Mouse (Mus musculus) hindbrain, embryonic 14.5 days (tissue): ENCODE measurements around the gene 2010003K11Rik. TPM values are rescaled to one million over a fixed set of nuclear protein-coding genes. Genes with fewer than 3 reads are reported as not detected.

Source experiments
- ATAC-seq: fragments of 200-750 bp; cut with Nextera tagmentation; 2 replicates; pipeline ENCODE4 v1.8.0; 2017; ENCODE audit warnings: moderate number of reproducible peaks, mild to moderate bottlenecking, moderate TSS enrichment, moderate library complexity; ENCODE audit not compliant: low FRiP score
- DNase-seq: peaks from one replicate; pipeline ENCODE4 v3.0.0-alpha.2; 2015; ENCODE audit warnings: low spot score
- H3K27ac ChIP-seq: fragments of 300-500 bp; sonication (generic); 2 replicates; pipeline ENCODE4 v1.5.1; 2014; ENCODE audit warnings: mild to moderate bottlenecking, moderate library complexity
- H3K27me3 ChIP-seq: fragments of 300-500 bp; sonication (generic); 2 replicates; pipeline ENCODE4 v1.6.1; 2014; ENCODE audit warnings: mild to moderate bottlenecking, low read length, mixed read lengths; ENCODE audit not compliant: control insufficient read depth, insufficient read depth
- H3K36me3 ChIP-seq: fragments of 300-500 bp; sonication (generic); replicated peaks from 2 replicates; pipeline ENCODE4 v1.6.1; 2014; ENCODE audit not compliant: control insufficient read depth, insufficient read depth
- H3K4me1 ChIP-seq: fragments of 300-500 bp; sonication (generic); replicated peaks from 2 replicates; pipeline ENCODE4 v1.6.1; 2014; ENCODE audit warnings: antibody characterized with exemption, low read length, mixed read lengths; ENCODE audit not compliant: control insufficient read depth, insufficient read depth
- H3K4me2 ChIP-seq: fragments of 300-500 bp; sonication (generic); replicated peaks from 2 replicates; pipeline ENCODE4 v1.6.1; 2014; ENCODE audit warnings: mild to moderate bottlenecking, moderate library complexity
- H3K4me3 ChIP-seq: fragments of 300-500 bp; sonication (generic); replicated peaks from 2 replicates; pipeline ENCODE4 v1.5.1; 2014; ENCODE audit warnings: mild to moderate bottlenecking, low read length
- H3K9ac ChIP-seq: fragments of 300-500 bp; sonication (generic); 2 replicates; pipeline ENCODE4 v1.6.1; 2014
- H3K9me3 ChIP-seq: fragments of 300-500 bp; sonication (generic); 2 replicates; pipeline ENCODE4 v1.6.1; 2016; ENCODE audit warnings: low read length; ENCODE audit not compliant: control insufficient read depth
- WGBS: fragments of 180-500 bp; shearing (Covaris S2); extraction: QIAGEN DNeasy Blood & Tissue Kit; methylation state at CpG from one replicate; pipeline ENCODE4 v1.1.7; 2014; 5-methylcytosine and 5-hydroxymethylcytosine counted together
- polyA plus RNA-seq: library from polyadenylated mRNA; unstranded; fragments of >200 nt; fragmentation: Nextera tagmentation; extraction: Ambion mirVana; gene quantifications from 2 replicates; pipeline ENCODE4 v1.2.1, GENCODE M21; 2014

2010003K11Rik gene
- polyA plus RNA-seq, 1 experiment from 2014 or later, result not detected

DNA sequence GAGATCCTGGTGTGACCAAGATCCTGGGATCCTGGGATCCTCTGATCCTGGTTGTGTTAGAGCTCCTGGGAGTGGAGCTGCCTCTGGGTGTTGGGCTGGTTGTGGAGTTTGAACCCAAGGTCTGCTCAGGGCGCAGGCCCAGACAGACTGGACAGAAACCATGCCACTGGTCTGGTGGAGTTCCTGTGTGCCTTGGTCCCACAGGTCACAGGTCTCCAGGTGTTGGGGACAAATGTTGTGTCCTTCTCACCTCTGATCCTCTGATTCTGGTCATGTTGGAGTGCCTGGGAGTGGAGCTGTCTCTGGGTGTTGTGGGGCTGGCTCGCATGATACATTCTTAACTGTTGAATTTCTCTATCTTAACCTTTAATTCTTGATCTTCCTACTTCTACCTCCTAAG lies 36.3 kb upstream of the 2010003K11Rik start:
- no peak overlapping the region for H3K9ac ChIP-seq
- no peak overlapping the region for H3K4me2 ChIP-seq
- no peaks in the 10 kb centered on the region for H3K4me1 ChIP-seq
- DNase-seq (no peak), ATAC-seq (no peak)
- no peak overlapping the region for H3K4me3 ChIP-seq
- no peak overlapping the region for H3K27ac ChIP-seq
- H3K27me3 ChIP-seq, result no peaks in the 10 kb centered on the region
- no peaks in the 10 kb centered on the region for H3K9me3 ChIP-seq
- no peaks in the 10 kb centered on the region for H3K36me3 ChIP-seq
- 91% methylated on average over 2 of the region's 2 CpGs for WGBS

DNA sequence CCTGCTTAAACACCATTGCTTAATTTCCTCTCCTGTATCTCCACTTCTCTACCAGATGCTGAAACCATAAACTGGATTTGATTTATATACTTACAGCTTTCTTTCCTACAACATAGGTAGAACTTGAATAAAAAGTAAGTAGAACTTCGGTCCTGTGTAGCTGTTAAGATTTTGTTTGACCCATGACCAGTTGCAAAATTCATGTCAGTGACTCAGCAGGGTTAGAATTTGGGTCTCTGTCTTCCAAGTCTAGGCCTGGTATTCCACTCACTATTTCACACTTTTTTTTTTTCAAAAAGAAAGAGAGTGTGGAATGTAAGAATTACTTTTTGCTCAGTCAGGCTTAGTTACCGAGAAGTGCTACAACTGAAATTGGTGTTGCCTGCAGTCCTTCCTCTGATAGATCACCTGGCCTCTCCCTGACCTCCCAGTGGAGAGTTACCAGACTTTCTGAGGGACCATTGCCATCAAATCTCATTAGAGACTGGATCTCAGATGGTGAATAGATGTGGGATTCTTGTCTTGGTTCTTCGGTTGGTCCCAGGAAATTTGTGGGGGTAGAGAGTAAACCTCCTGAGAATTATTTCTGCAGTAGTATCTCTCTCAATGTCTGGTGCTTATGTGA lies 23.2 kb upstream of the 2010003K11Rik start:
- WGBS, result 88% methylated on average over 3 of the region's 3 CpGs
- H3K4me1 ChIP-seq, result no peaks in the 10 kb centered on the region
- no peaks in the 10 kb centered on the region for H3K9me3 ChIP-seq
- no peak overlapping the region for H3K9ac ChIP-seq
- ATAC-seq, result no peak
- H3K27ac ChIP-seq, result no peak overlapping the region
- H3K4me2 ChIP-seq, result no peak overlapping the region
- no peaks in the 10 kb centered on the region for H3K36me3 ChIP-seq
- H3K27me3 ChIP-seq, result no peaks in the 10 kb centered on the region
- no peak overlapping the region for H3K4me3 ChIP-seq
- no peak for DNase-seq

DNA sequence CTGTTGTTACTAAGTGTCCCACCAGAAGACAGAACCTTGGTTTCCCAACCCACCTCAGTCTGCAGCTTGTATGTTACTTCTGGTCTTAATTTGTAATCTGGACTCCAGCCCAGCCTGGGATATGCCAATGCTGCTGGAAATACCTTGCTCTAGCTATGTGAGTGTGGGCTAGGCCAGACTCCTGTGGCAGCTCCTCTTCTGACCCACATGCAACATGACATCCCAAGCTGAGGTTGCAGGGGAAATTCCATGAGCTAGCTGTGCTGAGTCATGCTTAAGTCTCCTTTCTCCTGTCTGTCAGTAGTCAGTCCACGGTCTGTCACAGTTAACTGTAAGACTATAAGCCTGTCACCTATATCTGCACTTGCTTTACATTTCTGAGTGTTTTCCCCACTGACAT lies 19.1 kb upstream of the 2010003K11Rik start:
- Histone ChIP-seq H3K4me2 (no peak overlapping the region), H3K4me3 (no peak overlapping the region), H3K9ac (no peak overlapping the region), H3K4me1 (no peaks in the 10 kb centered on the region; the same call in 1 of the 2 replicates), H3K9me3 (no peaks in the 10 kb centered on the region), H3K36me3 (no peaks in the 10 kb centered on the region), H3K27ac (no peak overlapping the region), H3K27me3 (no peaks in the 10 kb centered on the region)
- ATAC-seq, result no peak
- DNase-seq, result no peak
- WGBS, result 74% methylated on average over 1 of the region's 1 CpGs

DNA sequence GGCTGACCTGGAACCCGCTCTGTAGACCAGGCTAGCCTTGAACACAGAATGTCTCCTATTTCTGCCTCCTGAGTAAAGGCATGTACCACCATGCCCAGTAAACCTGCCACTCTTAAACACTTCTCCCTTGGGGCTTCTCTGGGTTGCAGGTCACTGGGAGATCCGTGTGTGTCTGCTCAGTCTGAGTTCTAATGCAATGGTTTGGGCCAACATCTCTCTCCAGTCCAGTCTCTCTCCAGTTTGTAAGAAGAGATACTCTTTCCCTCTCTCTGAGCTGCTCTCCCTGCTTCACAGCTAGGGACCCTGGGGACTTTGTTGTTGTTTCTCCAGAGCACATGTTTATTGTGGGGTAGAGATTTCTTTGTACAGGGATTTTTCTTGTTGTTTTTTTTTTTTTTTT lies 17.9 kb upstream of the 2010003K11Rik start:
- H3K27ac ChIP-seq, result no peak overlapping the region
- H3K4me3 ChIP-seq, result no peak overlapping the region
- H3K9me3 ChIP-seq, result no peaks in the 10 kb centered on the region
- 79% methylated on average over 2 of the region's 2 CpGs for WGBS
- H3K4me2 ChIP-seq, result no peak overlapping the region
- H3K27me3 ChIP-seq, result 0 out of 2 replicates have a peak, but pooled peaks cover 3% of the 10 kb centered on the region
- ATAC-seq (no peak), DNase-seq (no peak)
- no peak overlapping the region for H3K9ac ChIP-seq
- H3K4me1 ChIP-seq, result no peaks in the 10 kb centered on the region; the same call in 1 of the 2 replicates
- H3K36me3 ChIP-seq, result no peaks in the 10 kb centered on the region

DNA sequence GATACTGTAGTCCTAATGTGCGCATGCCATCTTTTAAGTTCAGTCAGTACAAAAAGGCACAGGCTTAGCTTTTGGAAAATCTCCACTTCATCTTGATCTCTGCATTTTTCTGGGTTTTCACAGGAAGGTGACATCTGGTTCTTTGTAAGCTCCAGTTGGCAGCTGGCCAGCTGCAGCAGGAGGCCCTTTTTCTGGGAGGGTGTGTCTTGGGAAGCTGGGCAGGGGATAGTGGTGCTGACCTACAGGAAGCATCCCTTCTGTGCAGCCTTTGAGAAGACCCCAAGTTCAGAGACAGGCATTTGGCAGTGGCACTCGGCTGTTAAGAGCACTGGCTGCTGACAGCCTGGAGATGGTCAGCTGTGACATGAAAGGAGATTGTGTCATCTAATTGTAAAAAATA lies 17.4 kb upstream of the 2010003K11Rik start:
- 46% methylated on average over 2 of the region's 2 CpGs for WGBS
- DNase-seq (peak; percentile 49), ATAC-seq (no peak)
- Histone ChIP-seq H3K9me3 (no peaks in the 10 kb centered on the region), H3K4me2 (no peak overlapping the region), H3K27me3 (0 out of 2 replicates have a peak, but pooled peaks cover 8% of the 10 kb centered on the region), H3K27ac (0 out of 2 replicates have a peak overlapping the region, but pooled peaks have one; percentile 21), H3K4me1 (peaks cover 4% of the 10 kb centered on the region; the same call in 1 of the 2 replicates), H3K4me3 (no peak overlapping the region), H3K36me3 (no peaks in the 10 kb centered on the region), H3K9ac (no peak overlapping the region)

DNA sequence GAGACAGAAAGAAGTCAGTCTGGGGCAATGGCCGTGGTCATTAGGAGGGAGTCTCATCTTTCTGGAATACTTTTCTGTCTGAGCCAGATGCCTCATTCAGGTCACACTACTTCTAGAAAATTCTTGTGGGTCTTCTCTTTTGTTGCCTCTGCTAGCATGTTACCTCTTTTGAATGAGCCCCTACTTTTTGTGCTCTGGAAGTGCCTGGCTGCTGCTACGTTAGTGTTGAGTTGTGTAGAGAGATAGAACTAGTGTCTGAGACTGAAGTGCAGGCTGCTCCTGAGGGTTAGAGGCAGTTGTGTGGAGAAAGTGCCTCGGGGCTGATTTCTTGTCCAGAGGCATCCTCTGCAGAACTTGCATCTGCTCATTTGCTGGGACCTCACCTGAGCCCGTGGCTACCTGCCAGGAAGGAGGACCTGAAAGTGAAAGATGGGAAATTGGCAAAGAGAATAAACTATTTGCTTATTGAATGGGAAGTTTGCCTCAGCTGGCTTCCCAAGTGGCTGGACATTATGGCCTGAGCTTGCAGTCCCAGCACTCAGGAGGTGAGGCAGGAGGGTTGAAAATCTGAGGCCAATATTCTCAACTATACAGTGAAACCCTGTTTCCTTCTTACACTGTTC lies 15.0 kb upstream of the 2010003K11Rik start:
- DNase-seq, result no peak
- Histone ChIP-seq H3K27ac (no peak overlapping the region), H3K27me3 (0 out of 2 replicates have a peak, but pooled peaks cover 9% of the 10 kb centered on the region), H3K36me3 (no peaks in the 10 kb centered on the region), H3K4me3 (no peak overlapping the region), H3K4me2 (no peak overlapping the region), H3K9me3 (no peaks in the 10 kb centered on the region), H3K4me1 (peaks cover 6% of the 10 kb centered on the region; the same call in 1 of the 2 replicates), H3K9ac (no peak overlapping the region)
- ATAC-seq, result no peak
- WGBS, result 76% methylated on average over 4 of the region's 4 CpGs

DNA sequence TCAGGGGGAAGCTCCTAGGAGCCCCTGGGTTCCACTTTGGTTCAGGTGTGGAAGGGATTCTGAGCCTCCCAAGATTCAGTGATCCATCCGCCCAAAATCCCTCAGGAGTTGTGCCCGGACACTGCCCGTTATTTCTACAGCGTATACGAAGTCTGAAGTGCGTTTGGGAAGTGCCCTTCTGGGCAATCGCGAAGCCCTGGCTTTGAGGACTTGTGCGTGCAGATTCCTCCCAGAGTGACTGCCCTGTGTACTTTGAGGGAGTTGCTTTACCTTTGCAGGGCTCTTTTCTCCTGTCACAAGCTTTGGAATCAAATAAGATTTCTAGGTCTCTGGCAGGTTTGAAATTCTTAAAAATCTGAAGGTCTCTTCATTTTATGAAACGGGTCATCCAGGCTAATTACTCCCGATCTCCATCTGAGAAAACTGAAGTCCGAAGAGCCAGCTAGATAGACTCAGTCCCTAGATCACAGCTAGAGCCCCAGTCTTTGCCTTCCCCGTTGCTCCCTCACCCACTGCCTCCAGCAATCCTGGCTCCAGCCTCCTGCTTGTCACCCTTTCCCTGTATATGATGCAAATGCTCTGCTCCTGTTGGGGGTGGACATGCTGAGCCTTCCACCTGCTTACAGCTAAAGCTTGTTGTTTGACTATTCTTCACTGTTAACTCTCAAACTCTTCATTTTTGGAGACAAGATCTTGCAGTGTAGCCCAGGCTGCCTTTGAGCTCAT lies 12.9 kb upstream of the 2010003K11Rik start:
- DNase-seq (no peak), ATAC-seq (no peak)
- Histone ChIP-seq H3K27ac (no peak overlapping the region), H3K27me3 (0 out of 2 replicates have a peak, but pooled peaks cover 9% of the 10 kb centered on the region), H3K4me3 (peak overlapping the region; percentile 64), H3K9me3 (no peaks in the 10 kb centered on the region), H3K4me2 (peak overlapping the region; percentile 83), H3K4me1 (peaks cover 6% of the 10 kb centered on the region; the same call in 1 of the 2 replicates), H3K36me3 (no peaks in the 10 kb centered on the region), H3K9ac (peak overlapping the region; percentile 55; the same call in 1 of the 2 replicates)
- WGBS, result 9% methylated on average over 13 of the region's 13 CpGs

DNA sequence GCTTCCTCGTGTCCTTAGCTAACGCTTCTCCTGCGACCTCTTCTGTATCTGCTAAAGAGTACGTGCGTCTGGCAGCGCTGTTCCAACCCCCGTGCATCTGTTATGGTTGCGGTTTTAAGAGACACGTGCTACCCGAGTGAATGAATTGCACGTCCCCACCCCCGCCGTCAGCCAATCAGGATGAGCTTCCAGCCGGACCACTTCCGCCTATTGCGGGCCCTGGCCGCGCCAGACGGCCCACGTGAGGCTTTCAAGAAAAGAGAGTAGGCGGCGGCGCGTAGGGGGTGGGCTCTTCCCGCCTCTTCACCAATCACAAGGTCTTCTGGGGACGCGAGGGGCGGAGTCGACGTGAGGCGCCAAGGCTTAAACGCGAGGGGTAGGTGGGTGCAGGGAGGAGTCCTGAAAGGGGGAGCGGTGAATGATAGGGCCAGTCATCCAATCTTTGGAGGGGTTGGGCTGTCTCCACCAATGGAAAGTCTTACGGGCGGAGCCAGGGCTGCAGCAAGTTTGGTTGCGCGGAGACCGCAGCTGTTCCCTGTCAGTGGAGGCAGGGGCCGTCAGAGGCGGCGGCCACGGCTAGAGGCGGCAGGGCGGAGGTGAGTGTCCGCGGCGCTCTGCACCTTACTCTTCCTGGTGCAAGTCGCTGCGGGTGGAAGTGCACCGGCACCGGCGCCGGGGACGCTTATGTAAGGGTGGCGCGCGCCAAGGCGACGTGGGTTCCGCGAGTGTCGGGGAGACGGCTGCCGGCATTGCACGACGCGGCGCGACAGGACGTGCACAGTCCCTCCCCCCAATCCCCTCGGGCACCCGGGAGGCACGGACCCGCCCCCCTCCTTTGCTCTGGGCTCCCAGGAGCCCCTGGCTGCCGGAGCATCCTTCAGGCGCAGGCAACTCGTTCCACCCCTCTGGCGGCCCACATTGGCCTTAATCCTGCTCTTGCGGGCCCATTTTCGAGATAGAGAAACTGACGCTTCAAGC lies 11.9 kb upstream of the 2010003K11Rik start, which contains the start of gene Pcx:
Gene Pcx (plus strand): TSS at position 487 of the 978 bp plus-strand sequence.
- ATAC-seq (peak; percentile 100), DNase-seq (peak; percentile 96)
- under 1% methylated on average over 82 of the region's 82 CpGs for WGBS
- Histone ChIP-seq H3K9me3 (no peaks in the 10 kb centered on the region), H3K9ac (peak within 1 kb of the TSS; percentile 55), H3K36me3 (no peaks in the 10 kb centered on the region), H3K4me3 (peak within 1 kb of the TSS; percentile 64), H3K4me1 (peaks cover 6% of the 10 kb centered on the region; the same call in 1 of the 2 replicates), H3K27me3 (0 out of 2 replicates have a peak, but pooled peaks cover 9% of the 10 kb centered on the region), H3K4me2 (peak within 1 kb of the TSS; percentile 83), H3K27ac (0 out of 2 replicates have a peak within 1 kb of the TSS, but pooled peaks have one; percentile 32)
